Mouse (Mus musculus): ENCODE results near the gene Olfr821. TPM values are rescaled to one million over a fixed set of nuclear protein-coding genes. Genes with fewer than 3 reads are reported as not detected.
A peak's percentile ranks its signal among the peaks of the same experiment; 100 is the strongest.
"Not testable (repeated sequence)": the region's sequence is repeated elsewhere in the genome, so short reads cannot be mapped to it uniquely, and the experiment has no call there.

The Olfr821 gene
- total RNA-seq (2014; fragmentation: Nextera tagmentation) (not detected in 2 replicates), total RNA-seq (2017) (not detected in 2 replicates), polyA plus RNA-seq (2012) (not detected in 2 replicates)

DNA sequence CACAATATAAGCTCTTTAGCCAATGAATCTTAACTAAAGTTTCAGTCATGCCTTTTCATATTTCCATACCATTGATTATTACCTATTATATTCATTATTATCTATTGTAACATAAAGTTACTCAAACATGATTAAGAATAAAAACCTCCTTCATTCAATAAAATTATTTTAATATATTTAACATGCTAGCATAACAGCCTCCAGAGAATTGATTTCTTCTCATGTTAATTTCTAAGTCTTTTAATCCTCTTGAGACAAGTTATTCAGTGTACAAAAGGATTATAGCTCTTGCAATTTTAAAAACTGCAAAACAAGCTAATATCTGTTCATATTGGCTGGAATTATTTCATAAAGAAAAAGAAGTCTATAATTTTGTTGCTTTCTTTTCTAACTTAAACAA lies at the start of gene Olfr821:
Olfr821 (plus strand) TSS at position 301 of the 400 bp plus-strand sequence.
- H3K9me3 ChIP-seq (replicated peaks) = no peaks in the 10 kb centered on the region
- H3K4me3 ChIP-seq (ENCODE audit: low read depth, low read length) = no peak within 1 kb of the TSS
- no peak for TF ChIP-seq TAL1 (conservative IDR thresholded peaks at IDR 0.05; ENCODE audit: low read depth, low read length)
- no peak for TF ChIP-seq GATA2 (IDR thresholded peaks at IDR 0.05; ENCODE audit: borderline replicate concordance, low read depth, low read length)
- TF ChIP-seq POLR2AphosphoS5 (IDR thresholded peaks at IDR 0.05; ENCODE audit: insufficient replicate concordance, low read depth, low read length) = no peak
- no peak for TF ChIP-seq GATA1 (IDR thresholded peaks at IDR 0.05; ENCODE audit: borderline replicate concordance, low read length)
- no peak for TF ChIP-seq CTCF (IDR thresholded peaks at IDR 0.05; ENCODE audit: low read depth, low read length)
- no peaks in the 10 kb centered on the region for H3K4me1 ChIP-seq (ENCODE audit: insufficient read depth, low read depth, low read length)
- H3K27me3 ChIP-seq (ENCODE audit: insufficient read depth, low read length) = no peaks in the 10 kb centered on the region
- no peak for DNase-seq (ENCODE audit: low spot score)
- no peaks in the 10 kb centered on the region for H3K36me3 ChIP-seq (replicated peaks)
- ATAC-seq (ENCODE audit: extremely low read depth, insufficient number of reproducible peaks, low FRiP score, poor library complexity, severe bottlenecking) = no peak

GRCm38 (mm10) chr10:129981867-129982266 lies 48.3 kb upstream of the Olfr821 start:
- not testable (repeated sequence) for H3K4me1 ChIP-seq (ENCODE audit: insufficient read depth, low read depth, low read length); H3K36me3 ChIP-seq (replicated peaks); H3K4me3 ChIP-seq (ENCODE audit: low read depth, low read length); H3K9me3 ChIP-seq (replicated peaks); DNase-seq (ENCODE audit: low spot score); H3K27me3 ChIP-seq (ENCODE audit: insufficient read depth, low read length)
- peak; percentile 45; the same call in 1 of the 2 replicates for ATAC-seq (ENCODE audit: extremely low read depth, insufficient number of reproducible peaks, low FRiP score, poor library complexity, severe bottlenecking)

DNA sequence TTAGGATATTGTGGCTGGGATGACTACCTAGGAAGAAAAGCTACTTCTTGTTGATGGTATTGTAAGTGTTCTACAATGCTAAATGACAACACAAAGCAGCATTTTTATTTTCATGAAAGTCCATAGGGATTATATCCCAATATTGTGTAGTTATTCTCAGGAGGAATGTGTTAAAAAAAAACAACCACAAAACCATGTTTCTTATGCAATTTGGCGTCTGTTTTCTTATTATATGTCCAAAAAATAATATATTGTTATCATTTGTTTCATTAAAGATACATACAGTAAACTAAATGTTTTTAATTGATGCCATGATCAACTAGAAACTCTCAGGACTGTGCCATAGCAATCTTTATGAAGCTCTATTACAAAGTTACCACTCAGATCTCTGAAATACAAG lies 45.2 kb upstream of the Olfr821 start, which contains the start of gene Gm10310:
Gm10310 (minus strand) TSS at position 101 of the 400 bp plus-strand sequence.
- H3K4me3 ChIP-seq (ENCODE audit: low read depth, low read length); H3K4me1 ChIP-seq (ENCODE audit: insufficient read depth, low read depth, low read length); H3K9me3 ChIP-seq (replicated peaks); H3K27me3 ChIP-seq (ENCODE audit: insufficient read depth, low read length); DNase-seq (ENCODE audit: low spot score); ATAC-seq (ENCODE audit: extremely low read depth, insufficient number of reproducible peaks, low FRiP score, poor library complexity, severe bottlenecking); H3K36me3 ChIP-seq (replicated peaks): not testable (repeated sequence)

- not testable (repeated sequence) for H3K36me3 ChIP-seq (replicated peaks); H3K9me3 ChIP-seq (replicated peaks); DNase-seq (ENCODE audit: low spot score); H3K4me3 ChIP-seq (ENCODE audit: low read depth, low read length); H3K4me1 ChIP-seq (ENCODE audit: insufficient read depth, low read depth, low read length); ATAC-seq (ENCODE audit: extremely low read depth, insufficient number of reproducible peaks, low FRiP score, poor library complexity, severe bottlenecking); H3K27me3 ChIP-seq (ENCODE audit: insufficient read depth, low read length)
Observed at GRCm38 (mm10) chr10:130004104-130004503, 26.0 kb upstream of the Olfr821 start.

DNA sequence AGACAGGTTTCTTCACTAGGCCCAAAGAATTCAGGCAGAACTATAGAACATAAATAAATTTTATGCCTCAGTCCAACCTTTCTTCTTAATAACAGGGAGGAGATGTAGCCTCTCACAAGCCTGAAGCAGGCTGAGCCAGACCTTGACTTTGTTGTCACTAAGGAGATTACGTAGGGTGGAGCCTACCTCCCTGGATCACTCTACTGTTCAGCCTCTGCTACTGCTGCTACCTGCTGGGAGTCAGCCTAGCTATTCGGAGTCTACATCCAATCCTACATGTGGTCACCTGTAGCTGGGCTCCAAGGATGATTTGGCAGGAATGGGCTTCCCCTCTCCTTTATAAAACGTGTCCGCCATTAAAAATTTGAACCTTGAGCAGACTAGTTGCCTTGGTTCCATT lies 24.8 kb upstream of the Olfr821 start:
- H3K4me3 ChIP-seq (ENCODE audit: low read depth, low read length); ATAC-seq (ENCODE audit: extremely low read depth, insufficient number of reproducible peaks, low FRiP score, poor library complexity, severe bottlenecking); H3K4me1 ChIP-seq (ENCODE audit: insufficient read depth, low read depth, low read length); H3K36me3 ChIP-seq (replicated peaks); H3K9me3 ChIP-seq (replicated peaks); H3K27me3 ChIP-seq (ENCODE audit: insufficient read depth, low read length); DNase-seq (ENCODE audit: low spot score): not testable (repeated sequence)

- DNase-seq (ENCODE audit: low spot score) (no peak), ATAC-seq (ENCODE audit: extremely low read depth, insufficient number of reproducible peaks, low FRiP score, poor library complexity, severe bottlenecking) (no peak)
Observed at GRCm38 (mm10) chr10:130012321-130012720, 17.8 kb upstream of the Olfr821 start, which contains the start of gene Olfr820. Gene Olfr820 (plus strand): TSS chr10:130012621.

DNA sequence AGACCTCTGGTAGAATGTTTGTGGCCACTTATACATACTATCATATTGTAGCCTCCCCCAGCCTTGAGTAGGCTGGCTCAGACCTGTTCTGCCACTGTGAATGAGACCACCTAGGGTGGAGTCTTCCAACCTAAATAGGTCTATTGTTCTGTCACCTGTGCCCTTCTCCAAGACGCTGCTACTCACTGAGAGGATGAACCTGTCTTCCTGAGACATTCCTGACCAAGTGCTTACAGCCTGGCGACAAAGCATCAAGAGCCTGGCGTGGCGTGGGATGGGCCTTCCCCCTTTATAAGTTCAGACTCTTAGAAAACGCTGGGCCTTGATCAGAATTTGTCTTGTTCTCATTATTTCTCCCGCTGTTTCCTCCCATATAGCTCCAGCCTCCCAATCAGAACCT lies 6.9 kb downstream of the Olfr821 start:
- no peak overlapping the region for H3K4me3 ChIP-seq (ENCODE audit: low read depth, low read length)
- TF ChIP-seq GATA1 (IDR thresholded peaks at IDR 0.05; ENCODE audit: borderline replicate concordance, low read length) (no peak), TAL1 (conservative IDR thresholded peaks at IDR 0.05; ENCODE audit: low read depth, low read length) (no peak), GATA2 (IDR thresholded peaks at IDR 0.05; ENCODE audit: borderline replicate concordance, low read depth, low read length) (no peak), CTCF (IDR thresholded peaks at IDR 0.05; ENCODE audit: low read depth, low read length) (no peak), POLR2AphosphoS5 (IDR thresholded peaks at IDR 0.05; ENCODE audit: insufficient replicate concordance, low read depth, low read length) (no peak)
- ATAC-seq (ENCODE audit: extremely low read depth, insufficient number of reproducible peaks, low FRiP score, poor library complexity, severe bottlenecking) (no peak), DNase-seq (ENCODE audit: low spot score) (no peak)
- no peaks in the 10 kb centered on the region for H3K4me1 ChIP-seq (ENCODE audit: insufficient read depth, low read depth, low read length)
- H3K9me3 ChIP-seq (replicated peaks) = no peaks in the 10 kb centered on the region
- H3K36me3 ChIP-seq (replicated peaks) = no peaks in the 10 kb centered on the region
- no peaks in the 10 kb centered on the region for H3K27me3 ChIP-seq (ENCODE audit: insufficient read depth, low read length)

More at GRCm38 (mm10) chr10:130012321-130012720, 17.8 kb upstream of the Olfr821 start, which contains the start of gene Olfr820:
- Histone ChIP-seq H3K9me3 (replicated peaks) (no peaks in the 10 kb centered on the region), H3K27me3 (ENCODE audit: insufficient read depth, low read length) (no peaks in the 10 kb centered on the region), H3K36me3 (replicated peaks) (no peaks in the 10 kb centered on the region), H3K4me3 (ENCODE audit: low read depth, low read length) (no peak within 1 kb of the TSS), H3K4me1 (ENCODE audit: insufficient read depth, low read depth, low read length) (no peaks in the 10 kb centered on the region)
- no peak for TF ChIP-seq POLR2AphosphoS5 (IDR thresholded peaks at IDR 0.05; ENCODE audit: insufficient replicate concordance, low read depth, low read length)
- no peak for TF ChIP-seq TAL1 (conservative IDR thresholded peaks at IDR 0.05; ENCODE audit: low read depth, low read length)
- no peak for TF ChIP-seq GATA2 (IDR thresholded peaks at IDR 0.05; ENCODE audit: borderline replicate concordance, low read depth, low read length)

Measured in G1E (cell line).